Mouse (Mus musculus) embryonic fibroblast, embryonic 13.5 days (primary cell): Measurements from ENCODE around the gene Sema4a.
"Not testable (repeated sequence)": the region's sequence is repeated elsewhere in the genome, so short reads cannot be mapped to it uniquely, and the experiment has no call there.

Experiments
- CTCF ChIP-seq: IDR thresholded peaks from 2 replicates; pipeline ENCODE4 v1.5.1; 2011; ENCODE audit warnings: mild to moderate bottlenecking, control low read depth, low read length, moderate library complexity, borderline replicate concordance; ENCODE audit not compliant: insufficient read depth
- POLR2A ChIP-seq: IDR thresholded peaks from 2 replicates; pipeline ENCODE4 v1.6.1; 2011; ENCODE audit warnings: low read depth, mild to moderate bottlenecking, control low read depth, low read length, moderate library complexity

GRCm38 (mm10) chr3:88428639-88429038, 32.3 kb downstream of the Sema4a start:
- TF ChIP-seq CTCF, POLR2A: not testable (repeated sequence)
